Mouse (Mus musculus) liver, adult 2 months (tissue): ENCODE data around the gene Fat3.

Experiments used
- CTCF ChIP-seq: fragments of 200-500 bp; IDR thresholded peaks from 2 replicates; pipeline ENCODE4 v1.5.1; 2011; ENCODE audit warnings: low read depth, low read length, control low read depth
- POLR2A ChIP-seq: fragments of 200-500 bp; IDR thresholded peaks from 2 replicates; pipeline ENCODE4 v1.6.1; 2011; ENCODE audit warnings: low read length, control low read depth; ENCODE audit not compliant: insufficient read depth; ENCODE audit errors: extremely low read depth

GRCm38 (mm10) chr9:15916600-15916999 is 584.5 kb downstream of the Fat3 start:
- TF ChIP-seq CTCF (no peak), POLR2A (no peak)
